Mouse (Mus musculus) common myeloid progenitor, adult 5-6 weeks (primary cell): ENCODE data around the gene Arhgef6. TPM values are rescaled to one million over a fixed set of nuclear protein-coding genes. Genes with fewer than 3 reads are reported as not detected.

Experiments used
- ATAC-seq: replicated peaks from 2 replicates; pipeline ENCODE4 v1.8.0; 2016; ENCODE audit warnings: low read depth, mild to moderate bottlenecking, moderate TSS enrichment, inconsistent platforms; ENCODE audit not compliant: poor library complexity, severe bottlenecking
- total RNA-seq: library from RNA; stranded (forward); fragments of 200-1000, 187-1606 nt; gene quantifications from 2 replicates; pipeline ENCODE4 v1.2.3, GENCODE M21; 2017

Gene Arhgef6
- total RNA-seq, 1 experiment from 2014 or later = 110 TPM

- ATAC-seq = no peak
Observed at GRCm38 (mm10) chrX:57210591-57210990, 127.9 kb downstream of the Arhgef6 start.

GRCm38 (mm10) chrX:57200397-57200796 is 138.1 kb downstream of the Arhgef6 start:
- no peak for ATAC-seq

GRCm38 (mm10) chrX:57198036-57198435 is 140.5 kb downstream of the Arhgef6 start:
- no peak for ATAC-seq

GRCm38 (mm10) chrX:57196319-57196718 is 142.2 kb downstream of the Arhgef6 start:
- peak; percentile 99 for ATAC-seq

GRCm38 (mm10) chrX:57189335-57189734 is 149.2 kb downstream of the Arhgef6 start:
- no peak for ATAC-seq

GRCm38 (mm10) chrX:57187301-57187700 is 151.2 kb downstream of the Arhgef6 start:
- ATAC-seq = peak; percentile 33; the same call in 1 of the 2 replicates

GRCm38 (mm10) chrX:57183359-57183758 is 155.2 kb downstream of the Arhgef6 start:
- ATAC-seq = peak; percentile 57

GRCm38 (mm10) chrX:57182470-57182869 is 156.1 kb downstream of the Arhgef6 start:
- no peak for ATAC-seq

Other genes starting within 250 kb of the Arhgef6 start
- not detected in 2 replicates for gene Cd40lg, start 126.6 kb downstream of the Arhgef6 start, total RNA-seq
- gene Rbmx, start 54.3 kb upstream of the Arhgef6 start, total RNA-seq = 69.5 and 74.8 TPM in 2 replicates
- not detected in 2 replicates for gene Gm364, start 70.4 kb upstream of the Arhgef6 start, total RNA-seq
- gene Gpr101, start 165.0 kb upstream of the Arhgef6 start, total RNA-seq = not detected in 2 replicates